Mouse (Mus musculus) heart, embryonic 10.5 days (tissue): Measurements from ENCODE around the gene Gfral. TPM values are rescaled to one million over a fixed set of nuclear protein-coding genes. Genes with fewer than 3 reads are reported as not detected.

Experiments used
- DNase-seq: peaks from one replicate; pipeline ENCODE4 v3.0.0-alpha.2; 2017; ENCODE audit warnings: low spot score
- H3K27ac ChIP-seq: fragments of 300-500 bp; sonication (generic); 2 replicates; pipeline ENCODE4 v1.5.1; 2016; ENCODE audit warnings: mild to moderate bottlenecking
- H3K27me3 ChIP-seq: fragments of 300-500 bp; sonication (generic); 2 replicates; pipeline ENCODE4 v1.6.1; 2016; ENCODE audit warnings: mild to moderate bottlenecking; ENCODE audit not compliant: poor library complexity, insufficient read depth, severe bottlenecking
- H3K36me3 ChIP-seq: fragments of 300-500 bp; sonication (generic); 2 replicates; pipeline ENCODE4 v1.6.1; 2016; ENCODE audit warnings: mild to moderate bottlenecking, moderate library complexity
- H3K4me1 ChIP-seq: fragments of 300-500 bp; sonication (generic); 2 replicates; pipeline ENCODE4 v1.6.1; 2016; ENCODE audit warnings: mild to moderate bottlenecking
- H3K4me3 ChIP-seq: fragments of 300-500 bp; sonication (generic); 2 replicates; pipeline ENCODE4 v1.5.1; 2016; ENCODE audit warnings: mild to moderate bottlenecking, moderate library complexity
- H3K9me3 ChIP-seq: fragments of 300-500 bp; sonication (generic); 2 replicates; pipeline ENCODE4 v1.6.1; 2016; ENCODE audit warnings: mild to moderate bottlenecking, moderate library complexity
- WGBS: fragments of 180-500 bp; shearing (Covaris S2); methylation state at CpG from one replicate; pipeline ENCODE4 v1.1.7; 2016; 5-methylcytosine and 5-hydroxymethylcytosine counted together
- polyA plus RNA-seq: library from polyadenylated mRNA; unstranded; fragments of >200 nt; fragmentation: Nextera tagmentation; extraction: Ambion mirVana; gene quantifications from 2 replicates; pipeline ENCODE4 v1.2.1, GENCODE M21; 2016

The Gfral gene
- not detected in 2 replicates for polyA plus RNA-seq

GRCm38 (mm10) chr9:76213557-76213956, at the start of gene Gfral:
Gene Gfral (minus strand): TSS chr9:76213657.
- no peaks in the 10 kb centered on the region for H3K27me3 ChIP-seq
- H3K27ac ChIP-seq = no peak within 1 kb of the TSS
- H3K4me3 ChIP-seq = no peak within 1 kb of the TSS
- no peak for DNase-seq
- H3K4me1 ChIP-seq = no peaks in the 10 kb centered on the region
- no peaks in the 10 kb centered on the region for H3K36me3 ChIP-seq
- 89% methylated on average over 2 of the region's 2 CpGs for WGBS
- no peaks in the 10 kb centered on the region for H3K9me3 ChIP-seq

- no peak overlapping the region for H3K27ac ChIP-seq
- no peaks in the 10 kb centered on the region for H3K27me3 ChIP-seq
- no peaks in the 10 kb centered on the region for H3K4me1 ChIP-seq
- WGBS = 77% methylated on average over 5 of the region's 5 CpGs
- no peaks in the 10 kb centered on the region for H3K36me3 ChIP-seq
- no peak overlapping the region for H3K4me3 ChIP-seq
- no peaks in the 10 kb centered on the region for H3K9me3 ChIP-seq
- DNase-seq = no peak
Observed at GRCm38 (mm10) chr9:76257731-76258130, 44.3 kb upstream of the Gfral start.

- H3K4me3 ChIP-seq = no peak overlapping the region
- DNase-seq = no peak
- no peak overlapping the region for H3K27ac ChIP-seq
- no peaks in the 10 kb centered on the region for H3K36me3 ChIP-seq
- no peaks in the 10 kb centered on the region for H3K4me1 ChIP-seq
- no peaks in the 10 kb centered on the region for H3K27me3 ChIP-seq
- 83% methylated on average over 7 of the region's 7 CpGs for whole genome bisulfite sequencing
- no peaks in the 10 kb centered on the region for H3K9me3 ChIP-seq
Observed at GRCm38 (mm10) chr9:76252544-76252943, 39.1 kb upstream of the Gfral start.

- no peaks in the 10 kb centered on the region for H3K27me3 ChIP-seq
- 82% methylated on average over 4 of the region's 4 CpGs for WGBS
Observed at GRCm38 (mm10) chr9:76252109-76252508, 38.7 kb upstream of the Gfral start.

GRCm38 (mm10) chr9:76242322-76242721, 28.9 kb upstream of the Gfral start:
- Histone ChIP-seq H3K27ac (no peak overlapping the region), H3K4me3 (no peak overlapping the region), H3K4me1 (peaks cover 5% of the 10 kb centered on the region; the same call in 1 of the 2 replicates), H3K27me3 (no peaks in the 10 kb centered on the region), H3K9me3 (no peaks in the 10 kb centered on the region), H3K36me3 (no peaks in the 10 kb centered on the region)
- 88% methylated on average over 1 of the region's 1 CpGs for WGBS
- DNase-seq = no peak

More at GRCm38 (mm10) chr9:76252109-76252508, 38.7 kb upstream of the Gfral start:
- H3K36me3 ChIP-seq = no peaks in the 10 kb centered on the region
- H3K4me3 ChIP-seq = no peak overlapping the region
- H3K27ac ChIP-seq = no peak overlapping the region
- DNase-seq = no peak
- H3K9me3 ChIP-seq = no peaks in the 10 kb centered on the region
- no peaks in the 10 kb centered on the region for H3K4me1 ChIP-seq

GRCm38 (mm10) chr9:76237946-76238345, 24.5 kb upstream of the Gfral start:
- no peaks in the 10 kb centered on the region for H3K36me3 ChIP-seq
- H3K9me3 ChIP-seq = no peaks in the 10 kb centered on the region
- no peak overlapping the region for H3K27ac ChIP-seq
- no peak overlapping the region for H3K4me3 ChIP-seq
- H3K4me1 ChIP-seq = peaks cover 10% of the 10 kb centered on the region
- no peaks in the 10 kb centered on the region for H3K27me3 ChIP-seq
- DNase-seq = peak; percentile 83
- 23% methylated on average over 5 of the region's 5 CpGs for WGBS

- Histone ChIP-seq H3K9me3 (no peaks in the 10 kb centered on the region), H3K27ac (peak overlapping the region; percentile 44; the same call in 1 of the 2 replicates), H3K4me1 (peaks cover 10% of the 10 kb centered on the region), H3K27me3 (no peaks in the 10 kb centered on the region), H3K36me3 (no peaks in the 10 kb centered on the region), H3K4me3 (peak overlapping the region; percentile 63)
- 35% methylated on average over 12 of the region's 12 CpGs for WGBS
- no peak for DNase-seq
Observed at GRCm38 (mm10) chr9:76237243-76237642, 23.8 kb upstream of the Gfral start.

- peak overlapping the region; percentile 84 for H3K27ac ChIP-seq
- peaks cover 10% of the 10 kb centered on the region for H3K4me1 ChIP-seq
- H3K36me3 ChIP-seq = no peaks in the 10 kb centered on the region
- no peaks in the 10 kb centered on the region for H3K27me3 ChIP-seq
- no peaks in the 10 kb centered on the region for H3K9me3 ChIP-seq
- WGBS = 2% methylated on average over 7 of the region's 7 CpGs
- peak overlapping the region; percentile 63 for H3K4me3 ChIP-seq
- peak; percentile 83 for DNase-seq
Observed at GRCm38 (mm10) chr9:76236626-76237025, 23.2 kb upstream of the Gfral start.

GRCm38 (mm10) chr9:76235945-76236503, 22.6 kb upstream of the Gfral start:
- Histone ChIP-seq H3K9me3 (no peaks in the 10 kb centered on the region), H3K27me3 (no peaks in the 10 kb centered on the region), H3K36me3 (no peaks in the 10 kb centered on the region), H3K4me1 (peaks cover 10% of the 10 kb centered on the region), H3K4me3 (peak overlapping the region; percentile 63), H3K27ac (peak overlapping the region; percentile 84)
- WGBS = under 1% methylated on average over 14 of the region's 14 CpGs
- peak; percentile 87 for DNase-seq

- no peak for DNase-seq
- Histone ChIP-seq H3K9me3 (no peaks in the 10 kb centered on the region), H3K27ac (no peak overlapping the region), H3K36me3 (no peaks in the 10 kb centered on the region), H3K4me3 (no peak overlapping the region), H3K4me1 (peaks cover 10% of the 10 kb centered on the region), H3K27me3 (no peaks in the 10 kb centered on the region)
- whole genome bisulfite sequencing = 65% methylated on average over 7 of the region's 7 CpGs
Observed at GRCm38 (mm10) chr9:76234899-76235298, 21.4 kb upstream of the Gfral start.

GRCm38 (mm10) chr9:76230400-76230799, 16.9 kb upstream of the Gfral start:
- H3K27ac ChIP-seq = no peak overlapping the region
- DNase-seq = no peak
- H3K27me3 ChIP-seq = no peaks in the 10 kb centered on the region
- no peaks in the 10 kb centered on the region for H3K36me3 ChIP-seq
- H3K4me3 ChIP-seq = no peak overlapping the region
- H3K4me1 ChIP-seq = peaks cover 5% of the 10 kb centered on the region
- no peaks in the 10 kb centered on the region for H3K9me3 ChIP-seq
- WGBS = 61% methylated on average over 11 of the region's 11 CpGs

- no peak for DNase-seq
- no peak overlapping the region for H3K4me3 ChIP-seq
- H3K36me3 ChIP-seq = no peaks in the 10 kb centered on the region
- WGBS = 74% methylated on average over 4 of the region's 4 CpGs
- H3K4me1 ChIP-seq = no peaks in the 10 kb centered on the region
- no peak overlapping the region for H3K27ac ChIP-seq
- H3K27me3 ChIP-seq = no peaks in the 10 kb centered on the region
- no peaks in the 10 kb centered on the region for H3K9me3 ChIP-seq
Observed at GRCm38 (mm10) chr9:76217178-76217975, 3.9 kb upstream of the Gfral start.

GRCm38 (mm10) chr9:76214678-76215077, 1.2 kb upstream of the Gfral start:
- WGBS = 74% methylated on average over 4 of the region's 4 CpGs
- Histone ChIP-seq H3K27me3 (no peaks in the 10 kb centered on the region), H3K4me3 (no peak overlapping the region), H3K36me3 (no peaks in the 10 kb centered on the region), H3K9me3 (no peaks in the 10 kb centered on the region), H3K4me1 (no peaks in the 10 kb centered on the region), H3K27ac (no peak overlapping the region)
- no peak for DNase-seq
